Mouse (Mus musculus): Measurements from ENCODE around the gene Gjb4. TPM values are rescaled to one million over a fixed set of nuclear protein-coding genes. Genes with fewer than 3 reads are reported as not detected.

The Gjb4 gene
- total and polyA plus RNA-seq, 2 experiments = not detected

- Histone ChIP-seq H3K9ac (ENCODE audit: low read depth, low read length) (no peak overlapping the region), H3K27ac (replicated peaks; ENCODE audit: insufficient read depth, low read depth, low read length) (no peak overlapping the region), H3K27me3 (ENCODE audit: control insufficient read depth, insufficient read depth, low read length) (no peaks in the 10 kb centered on the region), H3K79me2 (ENCODE audit: control insufficient read depth, insufficient read depth, low read length) (no peaks in the 10 kb centered on the region), H3K4me3 (ENCODE audit: insufficient read depth, low read depth, low read length) (no peak overlapping the region), H3K36me3 (ENCODE audit: control insufficient read depth, insufficient read depth, low read length) (no peaks in the 10 kb centered on the region), H3K4me1 (ENCODE audit: control insufficient read depth, insufficient read depth, low read length) (no peaks in the 10 kb centered on the region)
- WGBS = 80% methylated on average over 3 of the region's 3 CpGs
- DNase-seq (ENCODE audit: extremely low read depth, low read depth, low spot score) = no peak
- no peak for TF ChIP-seq CTCF (IDR thresholded peaks at IDR 0.05; ENCODE audit: low read depth, low read length)
These were observed 8.6 kb upstream of the Gjb4 start for GRCm38 (mm10) chr4:127362520-127362919.

GRCm38 (mm10) chr4:127358018-127358417 lies 4.1 kb upstream of the Gjb4 start, which contains the start of gene Gjb5:
TSS of gene Gjb5 (minus strand) at chr4:127358181.
- Histone ChIP-seq H3K4me1 (ENCODE audit: control insufficient read depth, insufficient read depth, low read length) (no peaks in the 10 kb centered on the region), H3K9ac (ENCODE audit: low read depth, low read length) (no peak within 1 kb of the TSS), H3K36me3 (ENCODE audit: control insufficient read depth, insufficient read depth, low read length) (no peaks in the 10 kb centered on the region), H3K4me3 (ENCODE audit: insufficient read depth, low read depth, low read length) (no peak within 1 kb of the TSS), H3K79me2 (ENCODE audit: control insufficient read depth, insufficient read depth, low read length) (no peaks in the 10 kb centered on the region), H3K27ac (replicated peaks; ENCODE audit: insufficient read depth, low read depth, low read length) (no peak within 1 kb of the TSS), H3K27me3 (ENCODE audit: control insufficient read depth, insufficient read depth, low read length) (no peaks in the 10 kb centered on the region)
- no peak for TF ChIP-seq POLR2A (IDR thresholded peaks at IDR 0.05; ENCODE audit: extremely low read depth, insufficient read depth, low read length)
- TF ChIP-seq CTCF (IDR thresholded peaks at IDR 0.05; ENCODE audit: low read depth, low read length) = no peak
- 30% methylated on average over 5 of the region's 5 CpGs for WGBS
- DNase-seq (ENCODE audit: extremely low read depth, low read depth, low spot score) = no peak

GRCm38 (mm10) chr4:127354506-127355485 lies 915 bp upstream of the Gjb4 start:
- Histone ChIP-seq H3K36me3 (ENCODE audit: control insufficient read depth, insufficient read depth, low read length) (no peaks in the 10 kb centered on the region), H3K27me3 (ENCODE audit: control insufficient read depth, insufficient read depth, low read length) (no peaks in the 10 kb centered on the region), H3K4me1 (ENCODE audit: control insufficient read depth, insufficient read depth, low read length) (no peaks in the 10 kb centered on the region), H3K27ac (replicated peaks; ENCODE audit: insufficient read depth, low read depth, low read length) (no peak overlapping the region), H3K79me2 (ENCODE audit: control insufficient read depth, insufficient read depth, low read length) (no peaks in the 10 kb centered on the region), H3K9ac (ENCODE audit: low read depth, low read length) (no peak overlapping the region), H3K4me3 (ENCODE audit: insufficient read depth, low read depth, low read length) (no peak overlapping the region)
- TF ChIP-seq CTCF (IDR thresholded peaks at IDR 0.05; ENCODE audit: low read depth, low read length) = no peak
- no peak for TF ChIP-seq POLR2A (IDR thresholded peaks at IDR 0.05; ENCODE audit: extremely low read depth, insufficient read depth, low read length)
- 54% methylated on average over 15 of the region's 15 CpGs for WGBS
- no peak for DNase-seq (ENCODE audit: extremely low read depth, low read depth, low spot score)

GRCm38 (mm10) chr4:127352594-127352993 lies 1.3 kb downstream of the Gjb4 start:
- Histone ChIP-seq H3K4me1 (ENCODE audit: control insufficient read depth, insufficient read depth, low read length) (no peaks in the 10 kb centered on the region), H3K27me3 (ENCODE audit: control insufficient read depth, insufficient read depth, low read length) (no peaks in the 10 kb centered on the region), H3K9ac (ENCODE audit: low read depth, low read length) (no peak overlapping the region), H3K36me3 (ENCODE audit: control insufficient read depth, insufficient read depth, low read length) (no peaks in the 10 kb centered on the region), H3K79me2 (ENCODE audit: control insufficient read depth, insufficient read depth, low read length) (no peaks in the 10 kb centered on the region), H3K27ac (replicated peaks; ENCODE audit: insufficient read depth, low read depth, low read length) (no peak overlapping the region), H3K4me3 (ENCODE audit: insufficient read depth, low read depth, low read length) (no peak overlapping the region)
- TF ChIP-seq POLR2A (IDR thresholded peaks at IDR 0.05; ENCODE audit: extremely low read depth, insufficient read depth, low read length) (no peak), CTCF (IDR thresholded peaks at IDR 0.05; ENCODE audit: low read depth, low read length) (no peak)
- DNase-seq (ENCODE audit: extremely low read depth, low read depth, low spot score) = no peak
- WGBS = 12% methylated on average over 1 of the region's 1 CpGs

GRCm38 (mm10) chr4:127349560-127350300 lies 4.2 kb downstream of the Gjb4 start:
- Histone ChIP-seq H3K4me1 (ENCODE audit: control insufficient read depth, insufficient read depth, low read length) (no peaks in the 10 kb centered on the region), H3K27me3 (ENCODE audit: control insufficient read depth, insufficient read depth, low read length) (no peaks in the 10 kb centered on the region), H3K36me3 (ENCODE audit: control insufficient read depth, insufficient read depth, low read length) (no peaks in the 10 kb centered on the region), H3K27ac (replicated peaks; ENCODE audit: insufficient read depth, low read depth, low read length) (no peak overlapping the region), H3K79me2 (ENCODE audit: control insufficient read depth, insufficient read depth, low read length) (no peaks in the 10 kb centered on the region), H3K9ac (ENCODE audit: low read depth, low read length) (no peak overlapping the region), H3K4me3 (ENCODE audit: insufficient read depth, low read depth, low read length) (no peak overlapping the region)
- TF ChIP-seq CTCF (IDR thresholded peaks at IDR 0.05; ENCODE audit: low read depth, low read length) (no peak), POLR2A (IDR thresholded peaks at IDR 0.05; ENCODE audit: extremely low read depth, insufficient read depth, low read length) (no peak)
- no peak for DNase-seq (ENCODE audit: extremely low read depth, low read depth, low spot score)
- 38% methylated on average over 4 of the region's 4 CpGs for WGBS

Data from liver, adult 2 months (tissue).